In genomic region chr5:125203759-125204158, GRCm38 (mm10) we compare ENCODE assay signal across 8 mouse cellular contexts. TPM values are rescaled to one million over a fixed set of nuclear protein-coding genes. Genes with fewer than 3 reads are reported as not detected.
A peak's percentile ranks its signal among the peaks of the same experiment; 100 is the strongest.
DNase-seq lines count a peak whose midpoint lies in the region; ATAC-seq lines count a peak whose summit lies in the region.

No protein-coding gene starts in this region.

- no peak for ATAC-seq in erythroid progenitor cell, adult 5-6 weeks (replicated peaks; ENCODE audit: low FRiP score, poor library complexity, severe bottlenecking)

- DNase-seq in adrenal gland, adult (ENCODE audit: inconsistent age in 2 of 2, low spot score in 1 of 2) = peak; percentile 89 to 93
- no peak for DNase-seq in adrenal gland, postnatal 4 days (ENCODE audit: low spot score in 2 of 2)
- peak; percentile 77 for DNase-seq in 3134 (ENCODE audit: extremely low read depth, insufficient read length, low spot score)
- DNase-seq in heart, adult 18-20 months = peak; percentile 66 to 77
- DNase-seq in layer of hippocampus, postnatal 36 days = peak; percentile 47 to 58
- DNase-seq in urinary bladder, postnatal 36 days (ENCODE audit: low spot score in 2 of 2) = no peak
- DNase-seq in embryo, embryonic 9.5 days (ENCODE audit: extremely low spot score) = no peak

RNA-seq across cellular contexts. Expression of gene Ncor2, which starts 24.7 kb away (rescaled TPM):
- 100 to 1,000 TPM; 240 to 243 TPM for total RNA-seq in adrenal gland, postnatal 4 days (2021)
- 10 to 100 TPM; 65.9 to 68.9 TPM for total RNA-seq in heart, adult 18-20 months (2021)
- 100 to 1,000 TPM; 266 to 300 TPM for total RNA-seq in layer of hippocampus, postnatal 36 days (2021)
- total RNA-seq in erythroid progenitor cell, adult 5-6 weeks (2015; ENCODE audit: low replicate concordance) = 10.5 and 37.3 TPM in 2 replicates
- 0.91 and 2.6 TPM in 2 replicates for total RNA-seq in erythroid progenitor cell, adult 5-6 weeks (2017; ENCODE audit: low replicate concordance)

Comparison
In these comparisons a context has a peak if more than half of its experiments do, and no peak if none do; other contexts are left out.
1. DNase-seq: peak in adrenal gland, adult (2 of 2), 3134 (single experiment), heart, adult 18-20 months (2 of 2) and layer of hippocampus, postnatal 36 days (2 of 2); none in adrenal gland, postnatal 4 days (0 of 2), urinary bladder, postnatal 36 days (0 of 2) and embryo, embryonic 9.5 days (single experiment).